Mouse (Mus musculus): ENCODE data around the gene Dnajc28. TPM values are rescaled to one million over a fixed set of nuclear protein-coding genes. Genes with fewer than 3 reads are reported as not detected.

Dnajc28 gene
- polyA plus RNA-seq, 1 experiment from 2014 or later = 5.3 TPM

- Histone ChIP-seq H3K27me3 (no peaks in the 10 kb centered on the region), H3K4me2 (no peak overlapping the region), H3K4me3 (replicated peaks) (no peak overlapping the region), H3K4me1 (no peaks in the 10 kb centered on the region), H3K27ac (no peak overlapping the region), H3K36me3 (replicated peaks) (peaks cover 91% of the 10 kb centered on the region), H3K9me3 (no peaks in the 10 kb centered on the region), H3K9ac (no peak overlapping the region)
- WGBS = 95% methylated on average over 4 of the region's 4 CpGs
- no peak for ATAC-seq (ENCODE audit: low FRiP score)
Measured at GRCm38 (mm10) chr16:91629749-91630148, 10.9 kb upstream of the Dnajc28 start.

- H3K27ac ChIP-seq = no peak overlapping the region
- H3K9ac ChIP-seq = no peak overlapping the region
- no peaks in the 10 kb centered on the region for H3K4me1 ChIP-seq
- WGBS = 93% methylated on average over 3 of the region's 3 CpGs
- ATAC-seq (ENCODE audit: low FRiP score) = no peak
- H3K27me3 ChIP-seq = no peaks in the 10 kb centered on the region
- H3K4me2 ChIP-seq = no peak overlapping the region
- peaks cover 91% of the 10 kb centered on the region for H3K36me3 ChIP-seq (replicated peaks)
- no peak overlapping the region for H3K4me3 ChIP-seq (replicated peaks)
- no peaks in the 10 kb centered on the region for H3K9me3 ChIP-seq
Measured at GRCm38 (mm10) chr16:91628673-91629072, 9.8 kb upstream of the Dnajc28 start.

- peaks cover 93% of the 10 kb centered on the region for H3K36me3 ChIP-seq (replicated peaks)
- no peaks in the 10 kb centered on the region for H3K4me1 ChIP-seq
- H3K27me3 ChIP-seq = no peaks in the 10 kb centered on the region
- no peak overlapping the region for H3K9ac ChIP-seq
- H3K4me2 ChIP-seq = no peak overlapping the region
- no peak for ATAC-seq (ENCODE audit: low FRiP score)
- H3K27ac ChIP-seq = no peak overlapping the region
- no peaks in the 10 kb centered on the region for H3K9me3 ChIP-seq
- H3K4me3 ChIP-seq (replicated peaks) = no peak overlapping the region
- 93% methylated on average over 7 of the region's 7 CpGs for WGBS
Measured at GRCm38 (mm10) chr16:91627831-91628230, 9.0 kb upstream of the Dnajc28 start.

GRCm38 (mm10) chr16:91623074-91623473 is 4.2 kb upstream of the Dnajc28 start:
- ATAC-seq (ENCODE audit: low FRiP score) = no peak
- 96% methylated on average over 9 of the region's 9 CpGs for WGBS
- H3K36me3 ChIP-seq (replicated peaks) = peaks cover 81% of the 10 kb centered on the region

GRCm38 (mm10) chr16:91620991-91621390 is 2.2 kb upstream of the Dnajc28 start:
- Histone ChIP-seq H3K4me3 (replicated peaks) (no peak overlapping the region), H3K9me3 (no peaks in the 10 kb centered on the region), H3K4me2 (no peak overlapping the region), H3K4me1 (peaks cover 5% of the 10 kb centered on the region), H3K27ac (no peak overlapping the region), H3K36me3 (replicated peaks) (peaks cover 61% of the 10 kb centered on the region), H3K9ac (no peak overlapping the region), H3K27me3 (no peaks in the 10 kb centered on the region; the same call in 1 of the 2 replicates)
- WGBS = 91% methylated on average over 11 of the region's 11 CpGs
- ATAC-seq (ENCODE audit: low FRiP score) = no peak

More at GRCm38 (mm10) chr16:91623074-91623473, 4.2 kb upstream of the Dnajc28 start:
- Histone ChIP-seq H3K9ac (no peak overlapping the region), H3K4me1 (peaks cover 4% of the 10 kb centered on the region), H3K4me3 (replicated peaks) (no peak overlapping the region), H3K4me2 (no peak overlapping the region), H3K27me3 (no peaks in the 10 kb centered on the region; the same call in 1 of the 2 replicates), H3K27ac (no peak overlapping the region), H3K9me3 (no peaks in the 10 kb centered on the region)

- Histone ChIP-seq H3K27me3 (no peaks in the 10 kb centered on the region; the same call in 1 of the 2 replicates), H3K36me3 (replicated peaks) (peaks cover 53% of the 10 kb centered on the region), H3K4me2 (no peak overlapping the region), H3K27ac (no peak overlapping the region), H3K4me1 (peaks cover 5% of the 10 kb centered on the region), H3K9ac (no peak overlapping the region), H3K9me3 (no peaks in the 10 kb centered on the region), H3K4me3 (replicated peaks) (no peak overlapping the region)
- ATAC-seq (ENCODE audit: low FRiP score) = no peak
- 94% methylated on average over 5 of the region's 5 CpGs for WGBS
Measured at GRCm38 (mm10) chr16:91620185-91620584, 1.4 kb upstream of the Dnajc28 start.

- Histone ChIP-seq H3K4me1 (peaks cover 5% of the 10 kb centered on the region), H3K36me3 (replicated peaks) (no peaks in the 10 kb centered on the region), H3K27ac (no peak overlapping the region), H3K9ac (no peak overlapping the region), H3K27me3 (no peaks in the 10 kb centered on the region; the same call in 1 of the 2 replicates), H3K4me2 (no peak overlapping the region), H3K4me3 (replicated peaks) (no peak overlapping the region), H3K9me3 (no peaks in the 10 kb centered on the region)
- 90% methylated on average over 6 of the region's 6 CpGs for WGBS
- no peak for ATAC-seq (ENCODE audit: low FRiP score)
Measured at GRCm38 (mm10) chr16:91614552-91614951, 4.3 kb downstream of the Dnajc28 start.

- ATAC-seq (ENCODE audit: low FRiP score) = no peak
- Histone ChIP-seq H3K36me3 (replicated peaks) (no peaks in the 10 kb centered on the region), H3K27me3 (no peaks in the 10 kb centered on the region), H3K27ac (no peak overlapping the region), H3K4me1 (no peaks in the 10 kb centered on the region; the same call in 1 of the 2 replicates), H3K9ac (no peak overlapping the region), H3K4me3 (replicated peaks) (no peak overlapping the region), H3K4me2 (no peak overlapping the region), H3K9me3 (no peaks in the 10 kb centered on the region)
- WGBS = 78% methylated on average over 5 of the region's 5 CpGs
Measured at GRCm38 (mm10) chr16:91612525-91612924, 6.3 kb downstream of the Dnajc28 start.

GRCm38 (mm10) chr16:91611248-91611647 is 7.6 kb downstream of the Dnajc28 start:
- Histone ChIP-seq H3K9me3 (no peaks in the 10 kb centered on the region), H3K9ac (no peak overlapping the region), H3K4me3 (replicated peaks) (no peak overlapping the region), H3K27me3 (no peaks in the 10 kb centered on the region), H3K4me2 (no peak overlapping the region), H3K4me1 (no peaks in the 10 kb centered on the region; the same call in 1 of the 2 replicates), H3K27ac (no peak overlapping the region), H3K36me3 (replicated peaks) (no peaks in the 10 kb centered on the region)
- 70% methylated on average over 11 of the region's 11 CpGs for WGBS
- no peak for ATAC-seq (ENCODE audit: low FRiP score)

GRCm38 (mm10) chr16:91609501-91610245 is 9.2 kb downstream of the Dnajc28 start:
- no peak overlapping the region for H3K4me3 ChIP-seq (replicated peaks)
- no peak overlapping the region for H3K9ac ChIP-seq
- H3K4me2 ChIP-seq = no peak overlapping the region
- no peak overlapping the region for H3K27ac ChIP-seq
- no peaks in the 10 kb centered on the region for H3K36me3 ChIP-seq (replicated peaks)
- no peaks in the 10 kb centered on the region; the same call in 1 of the 2 replicates for H3K4me1 ChIP-seq
- no peaks in the 10 kb centered on the region for H3K27me3 ChIP-seq
- 87% methylated on average over 9 of the region's 9 CpGs for WGBS
- H3K9me3 ChIP-seq = no peaks in the 10 kb centered on the region
- ATAC-seq (ENCODE audit: low FRiP score) = no peak

- H3K9me3 ChIP-seq = no peaks in the 10 kb centered on the region
- no peak overlapping the region for H3K4me2 ChIP-seq
- WGBS = 93% methylated on average over 8 of the region's 8 CpGs
- no peak overlapping the region for H3K9ac ChIP-seq
- H3K4me3 ChIP-seq (replicated peaks) = no peak overlapping the region
- H3K27me3 ChIP-seq = no peaks in the 10 kb centered on the region; the same call in 1 of the 2 replicates
- H3K4me1 ChIP-seq = no peaks in the 10 kb centered on the region
- H3K36me3 ChIP-seq (replicated peaks) = no peaks in the 10 kb centered on the region
- H3K27ac ChIP-seq = no peak overlapping the region
- ATAC-seq (ENCODE audit: low FRiP score) = no peak
Measured at GRCm38 (mm10) chr16:91606958-91607357, 11.9 kb downstream of the Dnajc28 start.

GRCm38 (mm10) chr16:91605156-91605555 is 13.7 kb downstream of the Dnajc28 start:
- no peaks in the 10 kb centered on the region for H3K9me3 ChIP-seq
- H3K4me1 ChIP-seq = no peaks in the 10 kb centered on the region
- no peaks in the 10 kb centered on the region for H3K36me3 ChIP-seq (replicated peaks)
- no peak overlapping the region for H3K9ac ChIP-seq
- H3K4me3 ChIP-seq (replicated peaks) = no peak overlapping the region
- H3K4me2 ChIP-seq = no peak overlapping the region
- WGBS = 69% methylated on average over 6 of the region's 6 CpGs
- H3K27me3 ChIP-seq = no peaks in the 10 kb centered on the region; the same call in 1 of the 2 replicates
- H3K27ac ChIP-seq = no peak overlapping the region
- no peak for ATAC-seq (ENCODE audit: low FRiP score)

- Histone ChIP-seq H3K9ac (no peak overlapping the region), H3K9me3 (no peaks in the 10 kb centered on the region), H3K4me1 (peaks cover 2% of the 10 kb centered on the region), H3K4me2 (no peak overlapping the region), H3K36me3 (replicated peaks) (no peaks in the 10 kb centered on the region), H3K27me3 (peaks cover 8% of the 10 kb centered on the region), H3K27ac (no peak overlapping the region), H3K4me3 (replicated peaks) (no peak overlapping the region)
- ATAC-seq (ENCODE audit: low FRiP score) = no peak
- whole genome bisulfite sequencing = 83% methylated on average over 9 of the region's 9 CpGs
Measured at GRCm38 (mm10) chr16:91601693-91602092, 17.1 kb downstream of the Dnajc28 start.

Data from forebrain, embryonic 12.5 days (tissue).